Mouse (Mus musculus): ENCODE measurements at regions not wholly inside any gene's neighbourhood (a gene's known extent, or its start where the extent isn't known, plus 50 kb on each side); places are given as distances from the start of the nearest gene placed in this dataset.

GRCm38 (mm10) chr13:101824962-101825361 lies 56.9 kb upstream of the Pik3r1 start:
- ATAC-seq (ENCODE audit: poor library complexity, severe bottlenecking): no peak

GRCm38 (mm10) chr13:101831872-101832629 lies 64.0 kb upstream of the Pik3r1 start:
- ATAC-seq (ENCODE audit: poor library complexity, severe bottlenecking): no peak

- no peak for ATAC-seq (ENCODE audit: poor library complexity, severe bottlenecking)
Observed at GRCm38 (mm10) chr13:101834546-101834945, 66.5 kb upstream of the Pik3r1 start.

- no peak for ATAC-seq (ENCODE audit: poor library complexity, severe bottlenecking)
Observed at GRCm38 (mm10) chr13:101836992-101837391, 69.0 kb upstream of the Pik3r1 start.

GRCm38 (mm10) chr13:101844461-101845440 lies 76.7 kb upstream of the Pik3r1 start:
- no peak for ATAC-seq (ENCODE audit: poor library complexity, severe bottlenecking)

GRCm38 (mm10) chr13:101846016-101846415 lies 78.0 kb upstream of the Pik3r1 start:
- no peak for ATAC-seq (ENCODE audit: poor library complexity, severe bottlenecking)

- peak; percentile 15 for ATAC-seq (ENCODE audit: poor library complexity, severe bottlenecking)
Observed at GRCm38 (mm10) chr13:101847879-101848600, 80.0 kb upstream of the Pik3r1 start.

GRCm38 (mm10) chr13:101848601-101849147 lies 80.7 kb upstream of the Pik3r1 start:
- no peak for ATAC-seq (ENCODE audit: poor library complexity, severe bottlenecking)

- no peak for ATAC-seq (ENCODE audit: poor library complexity, severe bottlenecking)
Observed at GRCm38 (mm10) chr13:101849416-101849815, 81.4 kb upstream of the Pik3r1 start.

- no peak for ATAC-seq (ENCODE audit: poor library complexity, severe bottlenecking)
Observed at GRCm38 (mm10) chr13:101851329-101851728, 83.3 kb upstream of the Pik3r1 start.

- peak; percentile 52 for ATAC-seq (ENCODE audit: poor library complexity, severe bottlenecking)
Observed at GRCm38 (mm10) chr13:101852960-101853359, 84.9 kb upstream of the Pik3r1 start.

GRCm38 (mm10) chr13:101855141-101855540 lies 87.1 kb upstream of the Pik3r1 start:
- ATAC-seq (ENCODE audit: poor library complexity, severe bottlenecking): no peak

- no peak for ATAC-seq (ENCODE audit: poor library complexity, severe bottlenecking)
Observed at GRCm38 (mm10) chr13:101860704-101861103, 92.7 kb upstream of the Pik3r1 start.

- ATAC-seq (ENCODE audit: poor library complexity, severe bottlenecking): no peak
Observed at GRCm38 (mm10) chr13:101862011-101862410, 94.0 kb upstream of the Pik3r1 start.

GRCm38 (mm10) chr13:101863015-101863414 lies 95.0 kb upstream of the Pik3r1 start:
- no peak for ATAC-seq (ENCODE audit: poor library complexity, severe bottlenecking)

- no peak for ATAC-seq (ENCODE audit: poor library complexity, severe bottlenecking)
Observed at GRCm38 (mm10) chr13:101863602-101864001, 95.6 kb upstream of the Pik3r1 start.

GRCm38 (mm10) chr13:101866843-101867242 lies 98.8 kb upstream of the Pik3r1 start:
- peak; percentile 90 for ATAC-seq (ENCODE audit: poor library complexity, severe bottlenecking)

GRCm38 (mm10) chr13:101874761-101875160 lies 106.7 kb upstream of the Pik3r1 start:
- ATAC-seq (ENCODE audit: poor library complexity, severe bottlenecking): no peak

GRCm38 (mm10) chr13:101876069-101876468 lies 108.1 kb upstream of the Pik3r1 start:
- no peak for ATAC-seq (ENCODE audit: poor library complexity, severe bottlenecking)

GRCm38 (mm10) chr13:101876601-101877000 lies 108.6 kb upstream of the Pik3r1 start:
- ATAC-seq (ENCODE audit: poor library complexity, severe bottlenecking): no peak

GRCm38 (mm10) chr13:101878168-101878567 lies 110.2 kb upstream of the Pik3r1 start:
- ATAC-seq (ENCODE audit: poor library complexity, severe bottlenecking): no peak
